Mouse (Mus musculus): Measurements from ENCODE around the gene Ipo4.

GRCm38 (mm10) chr14:55682118-55682493 lies 46.3 kb upstream of the Ipo4 start:
- TF ChIP-seq CTCF (IDR thresholded peaks at IDR 0.05; ENCODE audit: low read depth, low read length): no peak
- TF ChIP-seq GATA1 (IDR thresholded peaks at IDR 0.05; ENCODE audit: borderline replicate concordance, low read length): no peak
- TF ChIP-seq GATA2 (IDR thresholded peaks at IDR 0.05; ENCODE audit: borderline replicate concordance, low read depth, low read length): no peak
- no peak for TF ChIP-seq TAL1 (conservative IDR thresholded peaks at IDR 0.05; ENCODE audit: low read depth, low read length)

Data from G1E (cell line).